Mouse (Mus musculus) heart, adult 2 months (tissue): ENCODE data around the gene Lrrc43.

ENCODE experiments used
- CTCF ChIP-seq: fragments of 200-600 bp; IDR thresholded peaks from 2 replicates; pipeline ENCODE4 v1.8.1; 2022; ENCODE audit warnings: antibody characterized with exemption, mild to moderate bottlenecking, moderate library complexity
- EP300 ChIP-seq: fragments of 200-500 bp; IDR thresholded peaks from 2 replicates; pipeline ENCODE4 v1.6.1; 2011; ENCODE audit warnings: low read depth, low read length, control low read depth; ENCODE audit not compliant: insufficient read depth
- POLR2A ChIP-seq: fragments of 200-500 bp; IDR thresholded peaks from 2 replicates; pipeline ENCODE4 v1.6.1; 2011; ENCODE audit warnings: mild to moderate bottlenecking, low read depth, low read length, control low read depth; ENCODE audit not compliant: insufficient read depth

- TF ChIP-seq CTCF (no peak), POLR2A (peak; percentile 92), EP300 (no peak)
These were observed 34.7 kb downstream of the Lrrc43 start, which contains the start of gene Diablo for GRCm38 (mm10) chr5:123523692-123524392.
